ENCODE assay signal across 30 mouse cellular contexts in genomic region chr17:67692651-67693050, GRCm38 (mm10). TPM values are rescaled to one million over a fixed set of nuclear protein-coding genes. Genes with fewer than 3 reads are reported as not detected.
DNase-seq lines count a peak whose midpoint lies in the region; ATAC-seq and TF ChIP-seq lines count a peak whose summit lies in the region.
"Had no signal": no experiment of that assay in that cellular context is flagged by ENCODE, and none has a peak within 500 bp of the region (broad histone marks: within the 10 kb centered on the region; RNA-seq: fewer than 3 reads in every experiment).

No protein-coding gene starts in this region.

- WGBS in kidney, postnatal 0 days = 64% methylated on average over 2 of the region's 2 CpGs
- 21% methylated on average over 2 of the region's 2 CpGs for WGBS in lung, postnatal 0 days
- 73% methylated on average over 2 of the region's 2 CpGs for WGBS in heart, embryonic 11.5 days (ENCODE audit: insufficient replicate concordance)

- no peaks in the 10 kb centered on the region for H3K79me2 ChIP-seq in myocyte (ENCODE audit: control insufficient read depth, insufficient read depth)

- peak; percentile 37; the same call in 1 of the 2 replicates for TF ChIP-seq EP300 in lung, postnatal 0 days (IDR thresholded peaks at IDR 0.05)

- no peaks in the 10 kb centered on the region for H3K36me3 ChIP-seq in kidney, postnatal 0 days (ENCODE audit: insufficient read depth, low read length)
- no peaks in the 10 kb centered on the region for H3K36me3 ChIP-seq in lung, postnatal 0 days (ENCODE audit: insufficient read depth, low read length)
- H3K36me3 ChIP-seq in myocyte (ENCODE audit: control insufficient read depth, insufficient read depth) = no peaks in the 10 kb centered on the region
- no peaks in the 10 kb centered on the region for H3K36me3 ChIP-seq in heart, embryonic 11.5 days (ENCODE audit: control insufficient read depth, insufficient read depth, low read length)
- H3K36me3 ChIP-seq: embryonic facial prominence, embryonic 13.5 days; forebrain, embryonic 12.5 days; G1E; heart, embryonic 15.5 days; hindbrain, embryonic 13.5 days; midbrain, embryonic 12.5 days had no signal

- no peak overlapping the region for H3ac ChIP-seq in myocyte (ENCODE audit: control insufficient read depth, insufficient read length)

- TF ChIP-seq POLR2A in myocyte (IDR thresholded peaks at IDR 0.05; ENCODE audit: insufficient read length, low read depth) = no peak

- TF ChIP-seq CTCF in kidney, postnatal 0 days (IDR thresholded peaks at IDR 0.05; ENCODE audit: low read depth) = no peak
- no peak for TF ChIP-seq CTCF in lung, postnatal 0 days (IDR thresholded peaks at IDR 0.05)

- no peaks in the 10 kb centered on the region for H3K27me3 ChIP-seq in kidney, postnatal 0 days (ENCODE audit: insufficient read depth, low read length)
- no peaks in the 10 kb centered on the region for H3K27me3 ChIP-seq in lung, postnatal 0 days (replicated peaks; ENCODE audit: insufficient read depth, low read length)
- peaks cover 11% of the 10 kb centered on the region for H3K27me3 ChIP-seq in myocyte (ENCODE audit: control insufficient read depth, insufficient read depth, insufficient read length)
- H3K27me3 ChIP-seq in heart, embryonic 11.5 days (ENCODE audit: control insufficient read depth, insufficient read depth, low read length) = no peaks in the 10 kb centered on the region
- H3K27me3 ChIP-seq: CH12.LX; hindbrain, embryonic 13.5 days had no signal

- H3K4me2 ChIP-seq in kidney, postnatal 0 days (ENCODE audit: low read length) = no peak overlapping the region
- H3K4me2 ChIP-seq in lung, postnatal 0 days (replicated peaks; ENCODE audit: low read depth, low read length) = no peak overlapping the region
- no peak overlapping the region for H3K4me2 ChIP-seq in myocyte (ENCODE audit: low read depth)
- H3K4me2 ChIP-seq in heart, embryonic 11.5 days = no peak overlapping the region
- H3K4me2 ChIP-seq: embryonic facial prominence, embryonic 13.5 days; forebrain, embryonic 12.5 days; heart, embryonic 15.5 days; hindbrain, embryonic 13.5 days; liver, embryonic 11.5 days; midbrain, embryonic 12.5 days had no signal

- peak; percentile 50 for DNase-seq in kidney, postnatal 0 days (ENCODE audit: low spot score)
- no peak for DNase-seq in kidney, postnatal 10 days
- DNase-seq in lung, postnatal 0 days (ENCODE audit: low spot score) = peak; percentile 82
- no peak for DNase-seq in lung, postnatal 36 days
- DNase-seq: adrenal gland, postnatal 10 days; cerebellum, adult 11 months; cerebellum, adult 9-11 months; forebrain, postnatal 0 days; gastrocnemius, postnatal 10 days; heart, postnatal 36 days; kidney, adult 8-10 months; kidney, postnatal 14 days; layer of hippocampus, adult 9-11 months; thymus, postnatal 4 days had no signal

- no peaks in the 10 kb centered on the region for H3K9me3 ChIP-seq in kidney, postnatal 0 days (replicated peaks; ENCODE audit: low read length)
- H3K9me3 ChIP-seq in lung, postnatal 0 days (ENCODE audit: low read length) = no peaks in the 10 kb centered on the region
- H3K9me3 ChIP-seq in heart, embryonic 11.5 days (replicated peaks; ENCODE audit: control insufficient read depth, low read length) = no peaks in the 10 kb centered on the region
- H3K9me3 ChIP-seq: embryonic facial prominence, embryonic 13.5 days; forebrain, embryonic 12.5 days; heart, embryonic 15.5 days; hindbrain, embryonic 13.5 days; midbrain, embryonic 12.5 days had no signal

- no peak overlapping the region for H3K27ac ChIP-seq in kidney, postnatal 0 days
- H3K27ac ChIP-seq in lung, postnatal 0 days (ENCODE audit: low read length) = no peak overlapping the region
- H3K27ac ChIP-seq in heart, embryonic 11.5 days (ENCODE audit: low read depth, low read length) = no peak overlapping the region
- H3K27ac ChIP-seq: embryonic facial prominence, embryonic 13.5 days; forebrain, embryonic 12.5 days; heart, embryonic 15.5 days; hindbrain, embryonic 13.5 days; midbrain, embryonic 12.5 days had no signal

- no peak for ATAC-seq in kidney, postnatal 0 days (replicated peaks; ENCODE audit: low FRiP score, low read depth)
- peak; percentile 16; the same call in 1 of the 2 replicates for ATAC-seq in lung, postnatal 0 days
- 0 out of 2 replicates have a peak, but pooled peaks have one; percentile 12 for ATAC-seq in common myeloid progenitor, adult 5-6 weeks (replicated peaks; ENCODE audit: low read depth, poor library complexity, severe bottlenecking)
- ATAC-seq in monocyte, adult 5-6 weeks (replicated peaks; ENCODE audit: insufficient number of reproducible peaks, low FRiP score, low TSS enrichment, poor library complexity, severe bottlenecking) = no peak
- ATAC-seq in heart, embryonic 11.5 days (replicated peaks; ENCODE audit: insufficient number of reproducible peaks, low FRiP score, low TSS enrichment) = no peak
- ATAC-seq: forebrain, postnatal 0 days; intestine, embryonic 16.5 days had no signal

- no peak overlapping the region for H3K4me3 ChIP-seq in kidney, postnatal 0 days (replicated peaks; ENCODE audit: low read depth, low read length)
- H3K4me3 ChIP-seq in lung, postnatal 0 days (ENCODE audit: low read depth, low read length) = no peak overlapping the region
- no peak overlapping the region for H3K4me3 ChIP-seq in myocyte
- no peak overlapping the region for H3K4me3 ChIP-seq in heart, embryonic 11.5 days (ENCODE audit: low read depth, low read length)
- H3K4me3 ChIP-seq: embryonic facial prominence, embryonic 13.5 days; erythroblast, embryonic 14.5 days; forebrain, embryonic 12.5 days; heart, embryonic 15.5 days; hindbrain, embryonic 13.5 days; megakaryocyte, embryonic 14.5 days; midbrain, embryonic 12.5 days had no signal

- peaks cover 1% of the 10 kb centered on the region; the same call in 1 of the 2 replicates for H3K4me1 ChIP-seq in kidney, postnatal 0 days (replicated peaks; ENCODE audit: insufficient read depth, low read length)
- H3K4me1 ChIP-seq in lung, postnatal 0 days (ENCODE audit: insufficient read depth, low read depth, low read length) = peaks cover 3% of the 10 kb centered on the region; the same call in 1 of the 2 replicates
- peaks cover 2% of the 10 kb centered on the region for H3K4me1 ChIP-seq in heart, embryonic 11.5 days (ENCODE audit: control insufficient read depth, insufficient read depth, low read length)
- H3K4me1 ChIP-seq: megakaryocyte, embryonic 14.5 days had no signal

- H3K9ac ChIP-seq in kidney, postnatal 0 days (ENCODE audit: low read depth, low read length) = no peak overlapping the region
- H3K9ac ChIP-seq in lung, postnatal 0 days (replicated peaks; ENCODE audit: low read depth) = no peak overlapping the region
- H3K9ac ChIP-seq in heart, embryonic 11.5 days (ENCODE audit: low read depth, low read length) = no peak overlapping the region
- H3K9ac ChIP-seq: embryonic facial prominence, embryonic 13.5 days; forebrain, embryonic 12.5 days; forebrain, postnatal 0 days; heart, embryonic 15.5 days; hindbrain, embryonic 13.5 days; midbrain, embryonic 12.5 days had no signal

TF ChIP-seq in myocyte, 11 proteins besides CTCF, POLR2A, EP300 and RAD21:
- no peak for TF ChIP-seq REST (IDR thresholded peaks at IDR 0.05; ENCODE audit: insufficient read depth, insufficient read length)
- no peak for TF ChIP-seq SRF (IDR thresholded peaks at IDR 0.05; ENCODE audit: control insufficient read depth, insufficient read length, low read depth)
- TF ChIP-seq CEBPB (IDR thresholded peaks at IDR 0.05; ENCODE audit: insufficient read depth, poor library complexity, severe bottlenecking) = peak; percentile 85
- TF ChIP-seq E2F4 (IDR thresholded peaks at IDR 0.05; ENCODE audit: insufficient read depth) = no peak
TF ChIP-seq in myocyte: peak in this region for 1.

RNA-seq across cellular contexts. Expression of gene Lama1, which starts 4.4 kb away (rescaled TPM):
- polyA plus RNA-seq in kidney, postnatal 0 days (2015; fragmentation: Nextera tagmentation; extraction: Ambion mirVana) = 20.1 and 24.9 TPM in 2 replicates
- 0.56 and 0.80 TPM in 2 replicates for polyA plus RNA-seq in lung, postnatal 0 days (2015; fragmentation: Nextera tagmentation; extraction: Ambion mirVana)
- not detected in 2 replicates for total RNA-seq in common myeloid progenitor, adult 5-6 weeks (2017)
- 0.61 TPM for polyA plus RNA-seq in myocyte (2012; fragmentation: generic; extraction: Trizol)
- not detected in 3 replicates for total RNA-seq in monocyte, adult 5-6 weeks (2017)
- polyA plus RNA-seq in heart, embryonic 11.5 days (2014; fragmentation: Nextera tagmentation; extraction: Ambion mirVana) = 2.6 and 2.8 TPM in 2 replicates
- total RNA-seq: CH12.LX had no signal
- polyA plus RNA-seq: C2C12; erythroblast, embryonic 14.5 days; G1E had no signal

Comparison
In these comparisons a context has a peak if more than half of its experiments do, and no peak if none do; other contexts are left out.
1. DNase-seq: peak in kidney, postnatal 0 days (single experiment) and lung, postnatal 0 days (single experiment); none in kidney, postnatal 10 days (single experiment) and lung, postnatal 36 days (single experiment).
2. ATAC-seq: peak in lung, postnatal 0 days (single experiment) and common myeloid progenitor, adult 5-6 weeks (single experiment); none in kidney, postnatal 0 days (single experiment), monocyte, adult 5-6 weeks (single experiment) and heart, embryonic 11.5 days (single experiment).